Mouse (Mus musculus) megakaryocyte, embryonic 14.5 days (primary cell): ENCODE data around the gene Kctd4.

Experiments
- FLI1 ChIP-seq: IDR thresholded peaks from 2 replicates; pipeline ENCODE4 v1.6.1; 2012; ENCODE audit warnings: low read length, inconsistent platforms, mixed read lengths
- GATA1 ChIP-seq: IDR thresholded peaks from 3 replicates; pipeline ENCODE4 v1.6.1; 2012; ENCODE audit warnings: mixed read lengths, low read length, inconsistent platforms, borderline replicate concordance

DNA sequence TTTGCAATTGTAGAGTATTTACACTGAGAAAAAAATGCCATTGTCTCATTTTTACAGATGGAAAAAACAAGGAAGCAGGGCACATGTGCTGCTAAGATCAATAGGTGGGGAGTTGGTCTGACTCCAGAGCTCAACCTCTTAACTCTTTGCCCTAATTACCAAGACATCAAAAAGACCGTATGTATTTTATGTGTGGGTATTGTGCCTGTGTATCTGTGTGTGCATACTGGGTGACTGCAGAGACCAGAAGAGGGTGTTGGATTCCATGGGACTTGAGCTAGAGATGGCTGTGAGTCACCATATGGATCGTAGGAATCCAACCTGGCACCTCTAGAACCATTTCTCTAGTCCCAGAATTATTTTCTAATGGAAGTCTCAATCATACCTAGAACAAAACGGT is 12.4 kb upstream of the Kctd4 start:
- no peak for TF ChIP-seq GATA1
- TF ChIP-seq FLI1, result no peak
